Mouse (Mus musculus) ES-E14 (cell line): ENCODE measurements around the gene Dnaaf2.

ENCODE experiments used
- MAFK ChIP-seq: IDR thresholded peaks from 2 replicates; pipeline ENCODE4 v1.6.1; 2014; ENCODE audit warnings: mild to moderate bottlenecking, low read depth, low read length, inconsistent platforms; ENCODE audit not compliant: insufficient read depth
- ZC3H11A ChIP-seq: IDR thresholded peaks from 2 replicates; pipeline ENCODE4 v1.6.1; 2012; ENCODE audit warnings: low read depth, mild to moderate bottlenecking, inconsistent platforms, low read length, borderline replicate concordance

- TF ChIP-seq MAFK (no peak), ZC3H11A (no peak)
Measured at GRCm38 (mm10) chr12:69143460-69143859, 54.8 kb downstream of the Dnaaf2 start.
